Mouse (Mus musculus) midbrain, postnatal 0 days (tissue): ENCODE results near the gene Donson. TPM values are rescaled to one million over a fixed set of nuclear protein-coding genes. Genes with fewer than 3 reads are reported as not detected.

ENCODE experiments used
- ATAC-seq: fragments of 200-750 bp; cut with Nextera tagmentation; 2 replicates; pipeline ENCODE4 v1.8.0; 2017; ENCODE audit warnings: moderate number of reproducible peaks, mild to moderate bottlenecking, moderate TSS enrichment, moderate library complexity; ENCODE audit not compliant: low FRiP score
- DNase-seq: peaks from one replicate; pipeline ENCODE4 v3.0.0-alpha.2; 2015; ENCODE audit warnings: low spot score
- H3K27ac ChIP-seq: fragments of 300-500 bp; sonication (generic); 2 replicates; pipeline ENCODE4 v1.5.1; 2014; ENCODE audit warnings: low read depth, mild to moderate bottlenecking, low read length, mixed read lengths
- H3K27me3 ChIP-seq: fragments of 300-500 bp; sonication (generic); 2 replicates; pipeline ENCODE4 v1.6.1; 2014; ENCODE audit warnings: low read length, control low read depth, mixed read lengths; ENCODE audit not compliant: insufficient read depth
- H3K36me3 ChIP-seq: fragments of 300-500 bp; sonication (generic); 2 replicates; pipeline ENCODE4 v1.6.1; 2014; ENCODE audit warnings: low read length, control low read depth, mixed read lengths; ENCODE audit not compliant: insufficient read depth
- H3K4me1 ChIP-seq: fragments of 300-500 bp; sonication (generic); 2 replicates; pipeline ENCODE4 v1.6.1; 2014; ENCODE audit warnings: mild to moderate bottlenecking, control low read depth, antibody characterized with exemption, low read length, mixed read lengths; ENCODE audit not compliant: insufficient read depth
- H3K4me2 ChIP-seq: fragments of 300-500 bp; sonication (generic); 2 replicates; pipeline ENCODE4 v1.6.1; 2014; ENCODE audit warnings: low read depth, mild to moderate bottlenecking, low read length, mixed read lengths; ENCODE audit not compliant: poor library complexity, severe bottlenecking
- H3K4me3 ChIP-seq: fragments of 300-500 bp; sonication (generic); 2 replicates; pipeline ENCODE4 v1.5.1; 2014; ENCODE audit warnings: low read depth, mild to moderate bottlenecking, low read length, moderate library complexity
- H3K9ac ChIP-seq: fragments of 300-500 bp; sonication (generic); replicated peaks from 2 replicates; pipeline ENCODE4 v1.6.1; 2014; ENCODE audit warnings: mild to moderate bottlenecking, low read length, moderate library complexity, mixed read lengths; ENCODE audit not compliant: poor library complexity, severe bottlenecking
- H3K9me3 ChIP-seq: fragments of 300-500 bp; sonication (generic); 2 replicates; pipeline ENCODE4 v1.6.1; 2016; ENCODE audit warnings: low read length, control low read depth
- CTCF ChIP-seq: IDR thresholded peaks from 2 replicates; pipeline ENCODE4 v1.5.1; 2016; ENCODE audit warnings: antibody characterized with exemption, mild to moderate bottlenecking
- WGBS: fragments of 180-500 bp; shearing (Covaris S2); extraction: QIAGEN DNeasy Blood & Tissue Kit; methylation state at CpG from one replicate; pipeline ENCODE4 v1.1.7; 2014; 5-methylcytosine and 5-hydroxymethylcytosine counted together
- polyA plus RNA-seq: library from polyadenylated mRNA; unstranded; fragments of >200 nt; fragmentation: Nextera tagmentation; extraction: Ambion mirVana; gene quantifications from 2 replicates; pipeline ENCODE4 v1.2.1, GENCODE M21; 2015
- total RNA-seq: library from RNA; depleted of rRNA; stranded (reverse); fragments of >200 nt; gene quantifications from 2 replicates; pipeline ENCODE4 v1.2.3, GENCODE M21; 2014

The Donson gene
- total and polyA plus RNA-seq, 2 experiments from 2014 or later, result 15.5 to 18.3 TPM

DNA sequence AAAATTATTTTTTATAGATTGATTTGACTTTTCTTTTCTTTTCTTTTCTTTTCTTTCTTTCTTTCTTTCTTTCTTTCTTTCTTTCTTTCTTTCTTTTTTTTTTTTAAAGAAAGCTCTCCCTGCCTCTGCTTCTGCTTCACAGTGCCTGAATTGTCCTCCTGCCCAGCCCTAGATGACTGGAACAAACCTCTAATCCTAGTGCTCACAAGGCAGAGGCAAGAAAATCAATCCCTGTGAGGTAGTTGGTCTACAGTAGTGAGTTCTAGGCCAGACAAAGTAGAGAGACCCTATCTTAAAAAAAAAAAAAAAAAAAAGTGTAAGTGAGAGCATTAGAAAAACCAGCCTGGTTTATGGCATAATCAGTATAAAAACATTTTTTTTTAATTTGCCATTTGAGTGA lies 38.8 kb downstream of the Donson start:
- Histone ChIP-seq H3K4me1 (peaks cover 9% of the 10 kb centered on the region; the same call in 1 of the 2 replicates), H3K9me3 (no peaks in the 10 kb centered on the region), H3K36me3 (peaks cover 7% of the 10 kb centered on the region), H3K9ac (no peak overlapping the region), H3K27ac (no peak overlapping the region), H3K27me3 (no peaks in the 10 kb centered on the region), H3K4me3 (no peak overlapping the region), H3K4me2 (no peak overlapping the region)
- no peak for ATAC-seq
- TF ChIP-seq CTCF, result no peak
- no peak for DNase-seq

- H3K27me3 ChIP-seq, result no peaks in the 10 kb centered on the region
- H3K4me2 ChIP-seq, result peak overlapping the region; percentile 94
- 63% methylated on average over 3 of the region's 3 CpGs for WGBS
- H3K9ac ChIP-seq, result no peak overlapping the region
- ATAC-seq, result no peak
- H3K9me3 ChIP-seq, result no peaks in the 10 kb centered on the region
- peaks cover 5% of the 10 kb centered on the region for H3K36me3 ChIP-seq
- TF ChIP-seq CTCF, result no peak
- no peak overlapping the region for H3K27ac ChIP-seq
- H3K4me1 ChIP-seq, result peaks cover 9% of the 10 kb centered on the region; the same call in 1 of the 2 replicates
- no peak for DNase-seq
- H3K4me3 ChIP-seq, result peak overlapping the region; percentile 75; the same call in 1 of the 2 replicates
Measured at GRCm38 (mm10) chr16:91649246-91649645, 39.3 kb downstream of the Donson start.

DNA sequence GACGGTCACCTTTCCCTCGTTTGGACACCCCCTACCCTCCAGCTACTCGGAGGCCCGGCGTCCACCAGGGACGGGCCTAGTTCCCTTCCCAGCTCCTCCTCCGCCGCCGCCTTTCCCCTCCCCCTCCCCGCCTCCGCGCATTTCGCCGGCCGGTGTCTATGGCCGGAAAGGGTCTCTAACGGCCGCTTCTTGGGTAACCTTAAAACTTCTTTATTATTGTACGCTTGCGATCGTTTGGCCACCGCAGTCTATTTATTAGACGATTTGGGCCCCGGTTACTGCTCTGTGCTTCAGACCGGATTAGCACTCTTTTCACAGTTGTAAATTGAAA lies 40.4 kb downstream of the Donson start:
- H3K27ac ChIP-seq, result peak overlapping the region; percentile 99
- H3K36me3 ChIP-seq, result peaks cover 5% of the 10 kb centered on the region
- under 1% methylated on average over 23 of the region's 25 CpGs for WGBS
- no peaks in the 10 kb centered on the region for H3K9me3 ChIP-seq
- H3K4me2 ChIP-seq, result peak overlapping the region; percentile 94
- peak overlapping the region; percentile 87 for H3K9ac ChIP-seq
- peak overlapping the region; percentile 75 for H3K4me3 ChIP-seq
- no peak for TF ChIP-seq CTCF
- H3K4me1 ChIP-seq, result peaks cover 9% of the 10 kb centered on the region; the same call in 1 of the 2 replicates
- ATAC-seq (peak; percentile 44; the same call in 1 of the 2 replicates), DNase-seq (peak; percentile 65)
- no peaks in the 10 kb centered on the region for H3K27me3 ChIP-seq

GRCm38 (mm10) chr16:91647461-91648219 lies 40.9 kb downstream of the Donson start, which contains the start of gene Son:
Son (plus strand) TSS chr16:91647506.
- H3K27me3 ChIP-seq, result no peaks in the 10 kb centered on the region
- peak within 1 kb of the TSS; percentile 99 for H3K27ac ChIP-seq
- peak; percentile 32 for TF ChIP-seq CTCF
- under 1% methylated on average over 57 of the region's 70 CpGs for WGBS
- peaks cover 9% of the 10 kb centered on the region; the same call in 1 of the 2 replicates for H3K4me1 ChIP-seq
- peak within 1 kb of the TSS; percentile 91 for H3K9ac ChIP-seq
- peaks cover 8% of the 10 kb centered on the region for H3K36me3 ChIP-seq
- peak within 1 kb of the TSS; percentile 94 for H3K4me2 ChIP-seq
- H3K4me3 ChIP-seq, result peak within 1 kb of the TSS; percentile 75
- no peaks in the 10 kb centered on the region for H3K9me3 ChIP-seq
- ATAC-seq (peak; percentile 98), DNase-seq (peak; percentile 99)

DNA sequence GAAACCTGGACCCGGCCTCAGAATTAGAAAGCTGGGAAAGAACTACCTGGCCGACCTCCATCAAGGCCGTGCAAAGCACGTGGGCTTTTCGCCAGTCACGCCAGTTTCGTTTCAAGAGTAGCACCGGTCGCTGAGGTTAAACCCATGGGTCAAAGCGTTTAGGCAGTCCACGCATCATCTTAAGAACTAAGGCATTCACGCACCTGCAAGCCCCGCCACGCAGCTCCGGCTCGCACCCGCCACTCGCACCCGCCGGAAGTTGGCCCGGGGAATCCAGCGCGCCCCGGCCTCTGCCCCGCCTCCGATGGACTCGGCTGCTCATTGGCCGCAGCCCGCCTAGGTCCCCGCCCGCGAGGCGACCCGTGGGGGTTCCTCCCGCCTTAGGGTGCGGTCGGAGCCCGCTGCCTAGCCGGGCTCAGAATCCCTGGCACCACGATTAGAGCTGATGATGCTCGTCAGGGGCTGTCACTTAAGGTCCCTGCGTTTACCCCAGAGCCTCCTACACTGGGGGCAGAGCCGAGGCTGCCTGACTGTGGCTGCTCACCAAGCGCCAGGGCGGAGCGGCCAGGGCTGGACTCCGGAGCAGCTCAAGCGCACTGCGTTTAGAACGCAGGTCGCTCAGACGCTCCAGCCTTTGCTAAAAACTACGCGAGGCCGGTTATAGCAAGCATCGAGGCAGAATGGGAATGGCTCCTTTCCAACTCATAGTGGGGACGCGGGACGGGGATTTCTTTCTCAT lies 41.7 kb downstream of the Donson start, which contains the start of gene Gart:
Gene Gart, minus strand, starts transcription at position 272 of the 739 bp plus-strand sequence.
- TF ChIP-seq CTCF, result no peak
- under 1% methylated on average over 59 of the region's 59 CpGs for WGBS
- H3K27me3 ChIP-seq, result no peaks in the 10 kb centered on the region
- peak within 1 kb of the TSS; percentile 99 for H3K27ac ChIP-seq
- DNase-seq (peak; percentile 94), ATAC-seq (peak; percentile 86)
- H3K36me3 ChIP-seq, result peaks cover 11% of the 10 kb centered on the region
- H3K4me1 ChIP-seq, result peaks cover 9% of the 10 kb centered on the region; the same call in 1 of the 2 replicates
- no peaks in the 10 kb centered on the region for H3K9me3 ChIP-seq
- peak within 1 kb of the TSS; percentile 94 for H3K4me2 ChIP-seq
- H3K9ac ChIP-seq, result peak within 1 kb of the TSS; percentile 91
- H3K4me3 ChIP-seq, result peak within 1 kb of the TSS; percentile 75
